Mouse (Mus musculus): ENCODE measurements around the gene Camk1d. TPM values are rescaled to one million over a fixed set of nuclear protein-coding genes. Genes with fewer than 3 reads are reported as not detected.
"Not testable (repeated sequence)": the region's sequence is repeated elsewhere in the genome, so short reads cannot be mapped to it uniquely, and the experiment has no call there.

The Camk1d gene
- polyA plus RNA-seq, 1 experiment from 2014 or later = 24.7 TPM

DNA sequence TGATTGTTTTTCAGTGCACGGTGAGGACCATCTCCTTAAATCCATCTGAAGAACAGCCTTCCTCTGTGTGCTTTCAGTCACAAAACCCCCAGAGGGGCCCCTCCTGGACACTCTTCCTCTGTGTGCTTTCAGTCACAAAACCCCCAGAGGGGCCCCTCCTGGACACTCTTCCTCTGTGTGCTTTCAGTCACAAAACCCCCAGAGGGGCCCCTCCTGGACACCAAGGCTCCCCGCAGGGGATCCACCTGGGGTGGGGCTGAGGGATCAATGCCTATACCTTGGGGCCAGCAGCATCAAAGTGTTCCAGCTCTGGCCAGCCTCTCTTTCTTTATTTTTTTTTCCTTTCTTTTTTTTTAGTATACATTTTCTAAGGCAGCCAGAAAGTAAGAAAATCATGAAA lies 113.1 kb downstream of the Camk1d start:
- not testable (repeated sequence) for H3K36me3 ChIP-seq; H3K9me3 ChIP-seq; H3K4me3 ChIP-seq (replicated peaks); H3K27me3 ChIP-seq (replicated peaks)
- Histone ChIP-seq H3K4me1 (replicated peaks) (peaks cover 26% of the 10 kb centered on the region), H3K27ac (peak overlapping the region; percentile 83), H3K4me2 (replicated peaks) (peak overlapping the region; percentile 38), H3K9ac (peak overlapping the region; percentile 8; the same call in 1 of the 2 replicates)
- peak; percentile 54 for ATAC-seq
- WGBS = 3% methylated on average over 2 of the region's 2 CpGs

DNA sequence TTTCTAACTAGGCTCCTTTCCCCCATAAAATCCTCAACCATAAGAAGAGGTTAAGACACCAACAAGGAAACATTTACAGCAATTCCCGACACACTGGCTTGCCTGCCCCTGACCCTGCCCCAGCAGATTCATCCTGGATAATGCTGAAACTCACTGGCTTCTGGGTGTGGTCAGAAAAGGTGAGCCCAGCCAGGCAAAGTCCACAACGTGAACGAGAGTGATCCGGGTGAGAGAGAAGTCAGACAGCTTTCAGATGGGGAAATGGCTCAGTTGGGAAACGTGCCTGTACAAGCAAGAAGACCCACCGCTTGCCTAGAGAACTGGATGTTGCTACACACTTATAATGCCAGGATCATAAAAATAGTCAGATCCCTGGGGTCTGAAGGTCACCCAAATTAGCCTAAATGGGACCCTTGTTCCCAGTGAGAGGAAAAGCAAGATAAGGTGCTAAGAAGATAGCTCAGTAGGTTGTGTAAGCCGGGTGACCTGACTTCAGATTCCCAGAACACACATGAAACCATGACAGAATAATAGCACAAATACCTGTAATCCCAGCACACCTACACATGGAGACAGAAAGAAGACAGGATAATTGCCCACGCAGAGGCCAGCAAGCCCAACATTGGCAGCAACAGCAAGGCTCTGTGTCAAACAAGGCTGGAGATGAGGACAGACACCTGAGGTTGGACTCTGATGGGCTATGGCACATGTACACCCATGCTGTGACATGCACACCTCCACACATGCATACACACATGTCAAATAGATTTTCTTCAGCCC lies 113.9 kb downstream of the Camk1d start:
- H3K36me3 ChIP-seq = no peaks in the 10 kb centered on the region

DNA sequence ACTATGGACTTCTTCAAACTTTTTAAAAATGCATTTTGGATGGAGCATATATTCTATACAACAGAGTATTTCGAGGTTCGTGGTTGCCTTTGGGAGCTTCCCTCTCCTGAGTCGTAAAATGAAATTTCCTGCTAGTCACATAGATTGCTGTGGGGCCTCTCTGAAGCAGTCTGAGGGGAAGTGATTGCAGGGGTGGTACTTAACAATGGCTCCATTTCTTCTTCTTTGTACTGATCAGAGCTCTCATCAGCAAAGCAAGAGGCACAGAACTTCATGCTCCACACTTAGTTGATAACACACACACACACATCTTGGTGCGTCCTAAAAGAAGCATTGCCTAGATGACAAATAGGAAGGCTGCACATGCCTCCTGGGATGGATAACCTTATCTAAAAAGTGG lies 114.6 kb downstream of the Camk1d start:
- H3K27ac ChIP-seq = peak overlapping the region; percentile 57
- H3K36me3 ChIP-seq = no peaks in the 10 kb centered on the region
- WGBS = 33% methylated on average over 4 of the region's 4 CpGs
- no peaks in the 10 kb centered on the region for H3K9me3 ChIP-seq
- peak; percentile 73 for ATAC-seq
- H3K4me1 ChIP-seq (replicated peaks) = peaks cover 24% of the 10 kb centered on the region
- no peaks in the 10 kb centered on the region for H3K27me3 ChIP-seq (replicated peaks)
- no peak overlapping the region for H3K4me3 ChIP-seq (replicated peaks)
- H3K4me2 ChIP-seq (replicated peaks) = no peak overlapping the region
- H3K9ac ChIP-seq = no peak overlapping the region

More for the DNA sequence above, 113.9 kb downstream of the Camk1d start:
- Histone ChIP-seq H3K4me2 (replicated peaks) (peak overlapping the region; percentile 25), H3K27me3 (replicated peaks) (no peaks in the 10 kb centered on the region), H3K9me3 (no peaks in the 10 kb centered on the region), H3K9ac (0 out of 2 replicates have a peak overlapping the region, but pooled peaks have one; percentile 8), H3K4me3 (replicated peaks) (no peak overlapping the region), H3K4me1 (replicated peaks) (peaks cover 24% of the 10 kb centered on the region), H3K27ac (peak overlapping the region; percentile 83)
- 52% methylated on average over 8 of the region's 8 CpGs for WGBS
- ATAC-seq = peak; percentile 89

DNA sequence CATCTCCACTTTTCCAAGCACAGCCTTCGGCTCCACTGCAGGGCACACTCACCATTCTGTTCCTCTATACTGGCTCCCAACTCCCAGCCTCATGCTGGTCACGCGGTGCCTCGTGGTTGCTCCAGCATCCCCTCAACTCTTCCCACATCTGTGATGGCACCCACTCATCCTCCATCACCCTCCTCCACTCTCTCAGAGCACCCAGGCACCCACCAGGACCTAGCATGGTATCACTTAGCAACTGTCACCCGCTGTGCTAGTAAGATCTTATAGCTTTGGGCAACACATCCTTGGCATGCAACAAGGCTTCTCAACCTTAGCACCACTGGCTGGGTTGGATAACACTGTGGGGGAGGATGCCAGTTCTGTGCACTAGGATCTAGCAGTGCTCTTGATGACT lies 115.8 kb downstream of the Camk1d start:
- Histone ChIP-seq H3K9ac (no peak overlapping the region), H3K27ac (peak overlapping the region; percentile 57), H3K36me3 (no peaks in the 10 kb centered on the region), H3K4me1 (replicated peaks) (peaks cover 24% of the 10 kb centered on the region), H3K4me2 (replicated peaks) (no peak overlapping the region), H3K27me3 (replicated peaks) (no peaks in the 10 kb centered on the region), H3K9me3 (no peaks in the 10 kb centered on the region), H3K4me3 (replicated peaks) (no peak overlapping the region)
- ATAC-seq = no peak
- WGBS = 96% methylated on average over 5 of the region's 5 CpGs

DNA sequence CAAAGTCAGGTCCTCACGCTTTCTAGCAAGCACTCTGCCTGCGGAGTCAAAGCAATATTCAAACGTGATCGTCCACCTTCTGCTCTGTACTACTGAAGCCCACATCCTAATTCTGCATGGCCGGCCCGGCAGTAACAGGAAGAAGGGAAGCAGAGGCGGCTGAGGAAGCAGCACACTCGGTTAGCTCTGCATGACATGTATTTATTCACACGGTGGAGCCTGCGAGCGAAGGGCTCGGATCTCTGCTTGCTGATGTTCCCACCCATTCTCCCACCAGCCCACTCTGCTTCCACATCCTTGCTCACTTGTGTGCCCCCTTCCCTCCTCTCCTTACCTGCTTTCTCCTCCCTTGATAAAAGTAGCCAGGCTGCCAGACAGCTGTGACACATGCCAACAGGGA lies 117.4 kb downstream of the Camk1d start:
- Histone ChIP-seq H3K4me3 (replicated peaks) (no peak overlapping the region), H3K9ac (no peak overlapping the region), H3K4me1 (replicated peaks) (peaks cover 24% of the 10 kb centered on the region), H3K9me3 (no peaks in the 10 kb centered on the region), H3K36me3 (no peaks in the 10 kb centered on the region), H3K4me2 (replicated peaks) (no peak overlapping the region), H3K27ac (0 out of 2 replicates have a peak overlapping the region, but pooled peaks have one; percentile 5), H3K27me3 (replicated peaks) (no peaks in the 10 kb centered on the region)
- no peak for ATAC-seq
- 35% methylated on average over 12 of the region's 12 CpGs for WGBS

DNA sequence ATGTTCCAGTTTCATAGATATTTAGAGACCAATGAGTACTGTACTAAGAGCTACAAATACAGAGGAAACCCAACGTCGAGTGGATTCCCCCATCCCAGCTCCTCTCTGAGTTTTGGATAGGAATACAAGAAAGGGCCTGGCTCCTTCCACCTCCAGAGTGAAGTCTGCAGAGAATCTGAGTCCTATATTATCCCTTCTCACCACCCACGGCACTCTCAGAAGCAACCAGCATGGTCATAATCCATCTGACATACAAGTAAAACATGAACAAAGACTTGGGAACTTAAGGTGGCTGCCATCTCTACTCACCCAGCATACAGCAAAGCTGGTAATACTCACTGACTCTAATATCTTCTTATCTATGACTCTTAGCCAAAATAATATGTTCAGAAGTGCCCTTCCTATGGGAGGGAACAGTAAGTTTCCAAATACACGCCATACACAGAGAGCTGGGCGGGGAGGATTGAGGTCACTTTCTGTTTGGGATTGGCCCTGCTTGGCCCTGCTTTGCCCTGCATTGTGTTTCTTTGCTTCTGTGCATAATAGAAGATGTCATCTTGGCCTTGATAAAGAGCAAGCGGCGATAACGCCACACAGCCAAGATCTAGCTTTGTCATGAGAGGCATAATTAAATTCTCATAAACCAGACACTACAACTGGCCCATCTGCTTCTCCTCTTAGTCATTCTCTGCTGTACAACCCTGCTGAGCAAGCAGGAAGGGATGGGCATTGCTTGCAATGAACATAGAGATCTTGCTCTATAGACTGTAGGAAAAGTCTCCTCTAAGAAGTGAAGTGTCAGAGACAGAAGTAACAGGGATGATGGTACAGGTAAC lies 118.7 kb downstream of the Camk1d start:
- H3K27ac ChIP-seq = no peak overlapping the region
- H3K4me1 ChIP-seq (replicated peaks) = peaks cover 17% of the 10 kb centered on the region
- no peak overlapping the region for H3K4me2 ChIP-seq (replicated peaks)
- no peaks in the 10 kb centered on the region for H3K9me3 ChIP-seq
- ATAC-seq = no peak
- WGBS = 78% methylated on average over 8 of the region's 8 CpGs
- no peaks in the 10 kb centered on the region for H3K27me3 ChIP-seq (replicated peaks)
- H3K9ac ChIP-seq = no peak overlapping the region
- H3K4me3 ChIP-seq (replicated peaks) = no peak overlapping the region
- no peaks in the 10 kb centered on the region for H3K36me3 ChIP-seq

DNA sequence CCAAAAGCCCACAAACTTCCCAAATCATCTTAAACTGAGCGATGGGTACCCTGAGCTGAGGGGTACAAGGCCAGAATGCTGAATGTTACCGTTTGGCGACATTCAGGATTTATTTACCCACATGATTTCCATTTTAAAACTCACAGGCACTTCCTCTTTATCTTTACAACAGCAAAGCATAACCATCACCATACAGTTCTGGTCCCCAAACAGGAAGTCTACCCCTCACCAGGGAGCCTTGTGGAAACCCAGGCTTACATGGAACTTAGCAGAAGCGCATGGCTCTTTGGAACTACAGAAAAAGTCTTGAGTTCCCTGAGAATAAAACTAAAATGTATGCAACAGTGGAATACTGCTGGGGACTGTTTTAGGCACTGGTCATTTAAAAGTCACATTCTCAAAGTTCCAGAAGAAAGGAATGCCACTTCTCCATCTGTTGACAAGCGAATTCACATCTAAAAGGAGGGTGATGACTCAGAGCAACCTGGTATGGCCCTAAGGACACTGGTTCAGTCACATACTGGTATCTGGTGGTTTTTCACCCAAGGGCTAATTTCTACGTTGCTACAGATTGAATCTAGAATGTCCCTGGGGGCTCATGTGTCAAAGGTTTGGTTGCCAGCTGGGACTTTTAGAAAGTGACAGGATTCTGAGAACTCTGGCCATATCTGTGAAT lies 121.7 kb downstream of the Camk1d start:
- Histone ChIP-seq H3K36me3 (no peaks in the 10 kb centered on the region), H3K4me1 (replicated peaks) (peaks cover 11% of the 10 kb centered on the region), H3K9ac (no peak overlapping the region), H3K4me2 (replicated peaks) (no peak overlapping the region), H3K27me3 (replicated peaks) (no peaks in the 10 kb centered on the region), H3K4me3 (replicated peaks) (no peak overlapping the region), H3K9me3 (no peaks in the 10 kb centered on the region), H3K27ac (no peak overlapping the region)
- no peak for ATAC-seq
- 84% methylated on average over 6 of the region's 6 CpGs for WGBS

DNA sequence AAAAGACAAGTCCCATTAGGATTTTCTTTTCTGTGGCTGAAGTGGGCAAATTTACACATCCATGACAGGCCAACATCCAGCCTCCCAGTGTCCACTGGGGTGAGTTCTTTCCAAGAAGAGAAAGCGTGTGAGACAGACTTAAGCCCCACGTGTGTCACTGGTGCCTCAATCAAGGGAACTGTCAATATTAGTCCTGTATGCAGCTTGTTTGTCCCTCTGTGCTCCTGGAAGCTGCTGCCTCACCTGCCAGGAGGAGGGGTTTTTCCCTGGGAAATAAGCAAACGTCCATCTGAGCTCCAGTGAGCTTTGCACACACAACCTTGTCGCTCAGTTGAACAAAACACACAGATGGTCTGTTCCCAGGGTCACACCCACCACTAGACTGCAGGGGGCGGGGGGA lies 124.2 kb downstream of the Camk1d start:
- Histone ChIP-seq H3K36me3 (no peaks in the 10 kb centered on the region), H3K9me3 (no peaks in the 10 kb centered on the region), H3K27me3 (replicated peaks) (no peaks in the 10 kb centered on the region), H3K9ac (no peak overlapping the region), H3K4me2 (replicated peaks) (no peak overlapping the region), H3K27ac (no peak overlapping the region), H3K4me1 (replicated peaks) (no peaks in the 10 kb centered on the region), H3K4me3 (replicated peaks) (no peak overlapping the region)
- peak; percentile 70 for ATAC-seq
- 51% methylated on average over 5 of the region's 5 CpGs for WGBS

DNA sequence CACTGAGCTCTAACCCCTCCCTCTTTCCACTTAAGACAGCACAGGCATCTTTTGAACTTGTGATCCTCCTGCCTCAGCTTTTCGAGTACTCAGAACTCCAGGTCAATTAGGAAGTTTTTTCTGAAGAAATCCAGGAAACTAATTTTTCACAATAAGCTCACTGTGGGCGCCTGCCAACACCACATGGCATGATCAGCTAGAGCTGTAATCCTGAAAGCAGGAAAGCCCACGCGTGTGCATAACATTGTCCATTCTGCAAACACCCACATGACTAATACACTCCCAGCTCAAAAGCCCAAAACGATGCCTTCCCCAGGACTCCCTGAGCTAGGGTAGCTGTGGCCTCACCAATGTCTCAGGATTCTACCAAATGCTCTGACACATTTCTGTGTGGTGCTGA lies 125.2 kb downstream of the Camk1d start:
- H3K27ac ChIP-seq = no peak overlapping the region
- no peaks in the 10 kb centered on the region for H3K9me3 ChIP-seq
- whole genome bisulfite sequencing = 86% methylated on average over 5 of the region's 5 CpGs
- ATAC-seq = no peak
- no peaks in the 10 kb centered on the region for H3K27me3 ChIP-seq (replicated peaks)
- no peak overlapping the region for H3K4me2 ChIP-seq (replicated peaks)
- H3K36me3 ChIP-seq = no peaks in the 10 kb centered on the region
- H3K4me3 ChIP-seq (replicated peaks) = no peak overlapping the region
- H3K4me1 ChIP-seq (replicated peaks) = no peaks in the 10 kb centered on the region
- H3K9ac ChIP-seq = no peak overlapping the region

DNA sequence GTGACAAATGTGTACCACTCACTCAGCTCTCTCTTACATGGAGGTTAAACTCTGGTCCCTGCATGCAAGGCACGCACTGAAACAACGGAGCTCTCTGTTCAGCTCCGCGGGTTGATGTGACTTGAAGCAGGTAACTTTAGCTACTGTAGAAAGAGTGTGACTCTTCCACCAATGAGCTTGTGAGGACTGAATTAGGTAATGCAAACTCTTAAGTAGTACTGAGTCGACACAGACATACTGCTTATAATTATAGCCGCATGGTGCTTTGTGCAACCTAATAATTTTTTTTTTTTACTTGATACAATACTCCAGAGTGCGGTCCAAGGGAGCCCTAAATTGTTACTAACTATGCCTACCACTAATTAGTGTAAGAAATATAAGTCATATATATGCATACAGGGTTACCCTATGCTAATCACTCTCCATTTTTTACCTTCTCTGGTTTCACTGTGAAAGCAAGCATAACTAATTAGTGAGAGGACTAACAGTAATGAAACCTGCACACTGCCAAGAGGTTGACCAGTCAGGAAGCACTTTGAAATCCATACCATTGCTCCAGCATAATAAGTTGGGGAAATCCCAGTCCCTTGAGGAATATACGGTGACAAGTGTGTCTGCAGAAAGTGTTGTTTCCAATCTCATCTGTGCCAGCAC lies 125.9 kb downstream of the Camk1d start:
- no peak overlapping the region for H3K27ac ChIP-seq
- no peaks in the 10 kb centered on the region for H3K36me3 ChIP-seq
- ATAC-seq = no peak
- H3K27me3 ChIP-seq (replicated peaks) = no peaks in the 10 kb centered on the region
- 95% methylated on average over 8 of the region's 8 CpGs for WGBS
- no peak overlapping the region for H3K4me2 ChIP-seq (replicated peaks)
- H3K9ac ChIP-seq = no peak overlapping the region
- no peaks in the 10 kb centered on the region for H3K4me1 ChIP-seq (replicated peaks)
- H3K4me3 ChIP-seq (replicated peaks) = no peak overlapping the region
- no peaks in the 10 kb centered on the region for H3K9me3 ChIP-seq

DNA sequence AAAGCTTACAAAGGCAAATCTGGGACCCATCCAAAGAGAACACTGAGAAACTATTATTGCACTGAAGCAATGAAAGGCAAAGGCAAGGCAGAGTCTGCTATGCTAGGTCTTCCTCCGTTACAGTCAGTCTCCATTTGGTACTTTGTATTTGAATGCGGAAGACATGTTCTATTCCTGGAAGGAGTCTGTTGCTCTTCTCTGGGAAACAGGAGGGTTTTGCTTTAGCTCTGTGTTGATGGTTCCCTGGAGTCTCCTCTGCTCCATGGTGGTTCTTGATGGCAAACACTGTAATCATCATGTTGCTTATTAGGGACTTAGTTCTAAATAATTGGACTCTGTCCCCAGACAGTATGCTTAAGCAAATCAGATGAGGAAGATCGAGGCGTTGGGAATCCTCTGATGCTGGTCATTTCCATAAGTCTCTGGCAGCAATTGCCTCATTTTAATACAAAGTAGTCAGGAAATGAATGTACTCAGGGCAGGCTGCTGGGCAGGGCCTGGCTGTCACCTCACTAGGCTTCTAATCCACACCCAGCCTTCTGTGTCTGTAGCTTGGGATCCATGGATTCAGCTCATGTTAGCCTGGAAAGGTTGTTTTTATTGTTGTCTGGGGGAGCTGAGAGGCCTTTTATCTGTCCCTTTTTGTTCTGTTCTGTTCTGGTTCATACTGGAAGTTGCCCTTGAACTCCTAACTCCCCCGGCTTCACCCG lies 129.8 kb downstream of the Camk1d start:
- Histone ChIP-seq H3K9me3 (no peaks in the 10 kb centered on the region), H3K4me2 (replicated peaks) (no peak overlapping the region), H3K4me1 (replicated peaks) (no peaks in the 10 kb centered on the region), H3K27me3 (replicated peaks) (no peaks in the 10 kb centered on the region), H3K4me3 (replicated peaks) (no peak overlapping the region), H3K36me3 (no peaks in the 10 kb centered on the region), H3K9ac (no peak overlapping the region), H3K27ac (no peak overlapping the region)
- ATAC-seq = no peak
- 81% methylated on average over 6 of the region's 6 CpGs for WGBS
